Mouse (Mus musculus) testis, postnatal 14 days (tissue): ENCODE data around the gene Utf1.

Experiments used
- DNase-seq: peaks from one replicate; pipeline ENCODE4 v3.0.0; 2021; ENCODE audit warnings: low spot score

Gene Utf1

GRCm38 (mm10) chr7:139943674-139944281 lies at the start of gene Utf1:
TSS of gene Utf1 (plus strand) at chr7:139943789.
- DNase-seq = peak; percentile 37

- no peak for DNase-seq
Observed at GRCm38 (mm10) chr7:139894655-139895557, 48.7 kb upstream of the Utf1 start, which contains the start of gene Kndc1. TSS of gene Kndc1 (plus strand) at chr7:139894696.

DNA sequence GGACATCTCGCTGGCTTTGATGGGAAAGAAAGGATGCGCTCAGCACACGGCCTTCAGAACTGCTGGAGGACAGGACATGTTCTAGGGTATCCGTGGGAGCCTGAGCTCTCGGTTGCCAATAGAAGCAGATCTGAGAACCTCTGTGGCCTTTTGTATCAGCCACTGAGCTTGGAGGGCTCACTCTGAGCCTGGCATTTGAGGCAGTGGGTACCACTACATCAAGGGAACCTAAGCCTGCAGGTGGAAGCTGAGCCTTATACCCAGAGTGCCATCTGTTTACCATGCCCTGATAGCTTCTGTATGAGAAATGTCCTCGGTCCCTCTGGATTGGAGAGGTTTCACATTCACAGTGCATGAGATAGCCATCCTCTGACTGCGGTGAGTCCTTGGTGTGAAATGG lies 47.3 kb upstream of the Utf1 start:
- no peak for DNase-seq

DNA sequence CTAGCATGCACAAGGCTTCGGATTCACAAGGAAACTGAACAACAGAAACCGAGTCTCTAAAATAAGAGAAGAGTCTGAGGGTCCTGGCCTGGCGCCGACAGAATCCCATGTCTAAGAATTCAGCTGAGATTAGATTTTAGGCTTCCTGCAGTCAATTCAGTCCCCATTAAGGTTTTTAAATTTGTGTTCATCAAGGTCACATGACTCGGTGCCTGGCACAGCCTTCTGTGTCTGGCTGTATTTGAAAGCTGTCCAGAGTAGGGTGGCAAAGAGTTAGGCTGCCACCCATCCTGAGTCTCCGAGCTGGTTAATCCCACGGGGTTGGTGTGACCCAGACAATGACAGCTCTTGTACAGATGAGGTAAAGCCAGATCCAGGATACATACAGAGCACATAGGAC lies 46.8 kb upstream of the Utf1 start:
- no peak for DNase-seq

GRCm38 (mm10) chr7:139898606-139899005 lies 45.0 kb upstream of the Utf1 start:
- DNase-seq = no peak

DNA sequence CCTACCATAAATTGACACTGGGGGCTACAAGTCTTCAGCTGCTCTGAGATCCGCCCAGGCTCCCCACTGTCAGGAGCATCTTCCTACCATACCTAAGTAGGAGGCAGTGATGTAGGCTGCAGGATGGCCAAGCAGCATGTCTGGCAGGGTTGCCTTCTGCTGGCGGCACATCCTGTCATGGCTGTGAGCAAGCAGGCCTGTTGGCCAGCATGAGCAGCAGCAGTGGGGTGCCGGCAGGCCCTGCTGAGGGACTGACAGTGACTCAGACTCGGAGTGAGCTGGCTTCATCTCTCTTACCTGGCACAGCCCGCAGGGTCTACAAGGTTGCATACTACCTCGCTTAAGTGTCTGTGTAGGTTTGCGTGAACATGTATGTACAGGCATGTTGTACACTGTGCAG lies 44.1 kb upstream of the Utf1 start:
- no peak for DNase-seq

DNA sequence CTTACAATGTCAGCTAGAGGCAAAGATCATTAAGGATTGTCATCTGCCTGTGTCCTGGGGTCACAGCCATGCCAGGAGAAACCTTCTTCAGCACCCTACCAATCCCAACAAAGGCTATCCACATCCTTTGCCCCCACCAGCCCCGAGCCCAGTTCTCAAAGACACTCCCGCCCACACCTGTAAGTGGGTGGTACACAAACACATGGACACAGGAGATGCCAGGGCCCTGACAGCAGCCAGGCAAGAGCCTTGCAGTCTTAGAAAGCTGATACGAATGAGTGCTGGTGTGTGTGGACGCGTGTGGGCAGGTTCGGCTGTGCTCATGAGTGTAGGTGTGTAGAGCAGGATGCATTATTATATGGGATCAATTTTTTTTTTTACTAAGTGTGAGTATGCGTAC lies 43.1 kb upstream of the Utf1 start:
- no peak for DNase-seq

GRCm38 (mm10) chr7:139900896-139901295 lies 42.7 kb upstream of the Utf1 start:
- no peak for DNase-seq

GRCm38 (mm10) chr7:139901981-139902380 lies 41.6 kb upstream of the Utf1 start:
- no peak for DNase-seq

DNA sequence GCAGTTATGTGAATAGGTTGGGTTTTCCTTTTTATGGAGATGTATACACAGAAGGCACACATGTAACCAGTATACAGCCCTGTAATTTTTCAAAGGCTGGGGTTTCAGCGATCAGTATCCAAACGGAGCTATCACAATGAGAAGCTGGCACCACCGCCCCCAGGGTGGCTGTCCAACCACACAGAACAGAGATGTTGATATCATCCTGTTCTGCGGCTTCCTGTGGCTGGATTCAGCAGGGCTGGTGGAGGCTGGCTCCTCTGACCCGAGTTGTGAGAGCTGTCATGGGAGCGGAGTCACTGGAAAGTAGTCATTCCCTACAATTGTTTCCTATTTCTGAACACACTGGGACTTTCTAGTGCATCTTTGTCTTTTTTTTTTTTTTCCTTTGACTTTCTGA lies 38.3 kb upstream of the Utf1 start:
- DNase-seq = no peak

DNA sequence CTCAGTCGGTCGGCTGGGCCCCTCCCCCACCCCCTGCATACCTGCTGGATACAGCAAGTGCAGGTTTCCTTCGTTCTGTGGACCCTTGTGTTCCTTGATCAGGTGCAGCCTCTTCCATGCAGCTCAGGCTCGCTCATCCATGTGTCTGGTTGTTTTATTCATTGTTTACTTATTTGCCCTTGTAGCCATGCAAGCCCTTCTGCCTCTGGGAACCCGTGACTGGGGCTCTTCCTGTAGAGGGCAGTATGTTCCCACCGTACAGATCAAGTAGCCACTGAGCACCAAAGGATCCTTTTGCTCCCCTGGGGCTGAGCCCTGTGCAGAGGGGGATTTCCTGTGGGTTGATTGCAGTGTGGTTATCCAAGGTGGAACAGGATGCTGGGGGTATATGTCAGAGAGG lies 37.9 kb upstream of the Utf1 start:
- DNase-seq = no peak

- DNase-seq = no peak
Observed at GRCm38 (mm10) chr7:139908176-139908575, 35.4 kb upstream of the Utf1 start.

DNA sequence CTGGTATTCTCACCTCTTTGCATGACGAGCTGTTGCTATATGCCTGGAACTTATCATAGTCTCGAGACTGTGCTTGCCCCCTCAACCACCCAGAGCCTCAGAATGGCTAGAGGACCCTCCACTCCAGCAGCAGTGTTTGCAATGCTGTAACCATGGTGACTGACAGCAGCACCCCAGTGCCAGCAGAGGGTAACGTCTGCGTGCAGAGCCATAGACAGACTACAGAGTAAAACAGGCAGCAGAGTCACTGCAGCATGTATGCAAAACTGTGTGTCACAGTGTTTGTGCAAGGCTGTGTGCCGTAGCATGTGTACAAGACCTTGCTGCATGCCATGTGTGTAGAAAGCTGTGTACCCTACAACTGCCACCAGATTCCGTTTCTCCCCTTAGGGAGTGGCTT lies 34.1 kb upstream of the Utf1 start:
- no peak for DNase-seq

GRCm38 (mm10) chr7:139910204-139910835 lies 33.3 kb upstream of the Utf1 start:
- DNase-seq = no peak

DNA sequence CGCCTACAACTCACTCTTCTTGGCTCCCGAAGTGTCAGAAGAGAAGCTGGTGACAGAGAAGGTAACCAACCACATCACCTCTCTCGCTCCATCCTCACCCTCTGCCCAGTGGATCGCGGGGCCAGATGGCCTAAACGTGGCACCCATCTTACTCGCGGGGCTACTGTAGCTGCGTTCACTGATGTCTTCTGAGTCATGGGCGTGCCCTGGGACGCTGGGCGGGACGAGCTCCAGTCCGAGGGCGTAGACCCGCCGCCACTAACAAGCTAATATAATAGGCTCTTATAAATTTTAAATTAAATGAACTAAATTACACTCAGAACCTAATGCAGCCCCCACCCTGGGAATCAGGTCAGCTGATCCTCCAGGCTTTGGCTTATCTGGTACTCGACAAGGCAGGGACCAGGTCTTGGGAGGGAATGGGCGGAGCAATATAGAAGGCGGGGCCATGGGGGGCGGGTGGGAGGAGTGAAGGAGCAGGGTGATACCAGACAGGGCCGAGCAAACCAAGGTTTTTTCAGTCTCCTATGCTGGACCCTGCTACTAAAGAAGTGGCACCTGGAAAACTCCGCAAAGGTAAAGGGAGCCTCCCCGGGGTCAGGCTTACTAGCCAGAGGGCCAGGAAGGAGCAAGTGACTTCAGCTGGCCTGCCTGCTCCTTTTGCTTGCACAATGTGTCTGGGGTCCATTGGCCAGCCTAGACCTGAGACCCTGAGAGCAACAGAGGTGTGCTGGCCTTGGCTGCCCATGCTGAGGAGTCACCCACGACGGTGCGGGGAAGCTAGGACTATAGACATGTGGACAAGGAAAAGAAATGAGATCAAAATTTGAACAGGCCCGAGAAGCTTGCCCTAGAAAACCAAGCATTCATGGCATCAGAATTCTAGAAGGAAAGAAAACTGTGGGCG lies 29.2 kb upstream of the Utf1 start:
- no peak for DNase-seq

DNA sequence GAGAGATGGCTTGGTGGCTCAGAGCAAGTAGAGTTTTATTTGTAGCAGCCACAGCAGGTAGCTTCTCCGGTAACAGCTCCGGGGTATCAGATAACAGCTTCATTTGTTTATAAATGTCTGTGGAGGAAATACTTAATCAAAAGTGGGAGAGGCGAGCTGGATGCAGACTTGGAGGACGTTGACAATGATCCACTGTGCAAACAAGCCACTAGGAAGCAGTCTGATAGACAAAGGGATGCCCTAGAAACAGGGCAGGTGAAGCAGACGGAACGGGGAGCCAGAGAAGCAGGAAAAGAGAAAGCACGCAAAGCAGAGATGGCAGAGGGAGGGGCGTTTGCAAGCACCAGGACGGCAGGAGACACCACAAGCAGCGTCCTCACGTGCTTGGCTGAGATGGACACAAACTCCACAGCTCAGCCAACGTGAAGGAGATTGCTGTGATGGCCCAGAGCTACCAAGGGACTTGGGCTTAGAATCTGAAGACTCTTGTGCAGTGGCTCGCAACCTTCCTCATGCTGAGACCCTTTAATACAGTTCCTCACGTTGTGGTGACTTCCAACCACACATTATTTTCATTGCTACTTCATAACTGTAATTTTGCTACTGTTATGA lies 27.8 kb upstream of the Utf1 start:
- DNase-seq = no peak

DNA sequence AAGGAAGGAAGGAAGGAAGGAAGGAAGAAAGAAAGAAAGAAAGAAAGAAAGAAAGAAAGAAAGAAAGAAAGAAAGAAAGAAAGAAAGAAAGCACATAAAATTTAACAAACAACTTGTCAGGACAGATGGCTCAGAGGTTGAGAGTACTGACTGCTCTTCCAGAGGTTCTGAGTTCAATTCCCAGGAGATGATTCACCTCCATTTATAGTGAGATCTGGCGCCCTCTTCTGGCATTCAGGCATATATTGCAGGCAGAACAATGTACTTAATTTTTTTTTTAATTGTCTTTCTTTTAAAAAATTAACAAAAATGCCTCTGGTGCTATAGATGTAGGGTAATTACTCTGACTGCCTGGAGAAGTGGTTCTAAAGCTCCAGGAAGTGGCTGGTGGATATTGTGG lies 27.2 kb upstream of the Utf1 start:
- DNase-seq = no peak

DNA sequence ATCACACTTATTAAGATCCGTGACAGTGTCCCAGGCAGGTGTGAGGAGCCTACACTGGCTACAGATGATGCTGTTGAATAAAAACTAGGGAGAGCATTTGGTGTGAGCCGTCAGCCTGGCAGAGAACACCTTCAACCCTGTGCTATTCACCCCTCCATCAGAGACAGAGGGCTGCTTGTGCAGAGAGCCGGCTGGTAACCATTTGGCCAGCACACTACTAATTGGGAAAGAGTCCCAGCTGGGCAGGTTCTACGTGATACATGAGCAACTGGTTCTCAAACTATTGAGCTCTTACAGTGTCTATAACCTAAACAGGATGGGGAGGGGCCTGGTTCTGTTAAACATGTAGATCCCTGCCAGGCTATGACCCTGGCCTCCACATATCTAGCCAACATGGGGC lies 25.3 kb upstream of the Utf1 start:
- DNase-seq = no peak

GRCm38 (mm10) chr7:139930732-139931131 lies 12.9 kb upstream of the Utf1 start:
- no peak for DNase-seq

DNA sequence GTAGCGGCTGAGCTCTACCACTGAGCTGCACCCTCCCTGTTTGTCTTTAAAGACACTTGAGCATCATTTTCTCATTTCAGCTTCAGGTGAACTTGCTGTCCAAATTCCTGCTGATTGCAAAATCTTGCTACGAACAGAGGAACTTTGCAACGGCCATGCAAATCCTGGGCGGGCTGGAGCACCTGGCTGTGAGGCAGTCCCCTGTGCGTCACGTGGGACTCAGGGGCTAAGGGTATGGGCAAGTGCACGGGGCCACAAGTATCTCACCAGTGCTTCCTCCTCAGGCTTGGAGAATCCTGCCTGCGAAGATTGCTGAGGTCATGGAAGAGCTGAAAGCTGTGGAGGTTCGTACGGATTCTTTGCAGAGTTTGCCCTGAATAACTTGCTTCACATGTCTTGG lies 6.9 kb upstream of the Utf1 start:
- no peak for DNase-seq

GRCm38 (mm10) chr7:139937138-139937537 lies 6.5 kb upstream of the Utf1 start:
- DNase-seq = no peak

GRCm38 (mm10) chr7:139937810-139938209 lies 5.8 kb upstream of the Utf1 start:
- DNase-seq = no peak
